Mouse (Mus musculus) brain, embryonic 18.5 days (tissue): ENCODE data around the gene Tbc1d8.

Experiments
- DNase-seq: peaks from one replicate; pipeline ENCODE4 v3.0.0-alpha.2; 2012; ENCODE audit warnings: low read depth, low spot score

Gene Tbc1d8

DNA sequence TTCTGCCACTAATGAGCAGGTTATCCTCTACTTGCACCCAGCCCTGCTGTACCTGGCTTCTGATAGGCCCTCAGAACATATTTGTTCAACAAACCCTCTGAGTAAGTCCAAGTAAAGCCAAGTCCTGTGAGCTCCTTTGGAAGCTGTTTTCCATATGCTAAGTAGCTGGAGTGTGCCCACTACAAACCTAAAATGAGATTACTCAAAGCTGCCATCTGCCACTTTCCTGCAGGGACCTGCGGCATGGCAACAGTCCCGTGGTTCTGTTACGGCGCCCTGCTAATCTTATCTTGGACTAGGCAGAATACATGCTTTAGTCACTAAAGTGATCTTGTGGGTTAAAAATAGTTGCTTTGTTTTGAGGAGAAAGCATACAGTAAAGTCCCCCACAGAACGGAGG is 32.4 kb downstream of the Tbc1d8 start:
- DNase-seq: no peak

GRCm38 (mm10) chr1:39445303-39446050 is 33.1 kb downstream of the Tbc1d8 start:
- DNase-seq: no peak

GRCm38 (mm10) chr1:39443764-39444163 is 34.8 kb downstream of the Tbc1d8 start:
- DNase-seq: no peak

DNA sequence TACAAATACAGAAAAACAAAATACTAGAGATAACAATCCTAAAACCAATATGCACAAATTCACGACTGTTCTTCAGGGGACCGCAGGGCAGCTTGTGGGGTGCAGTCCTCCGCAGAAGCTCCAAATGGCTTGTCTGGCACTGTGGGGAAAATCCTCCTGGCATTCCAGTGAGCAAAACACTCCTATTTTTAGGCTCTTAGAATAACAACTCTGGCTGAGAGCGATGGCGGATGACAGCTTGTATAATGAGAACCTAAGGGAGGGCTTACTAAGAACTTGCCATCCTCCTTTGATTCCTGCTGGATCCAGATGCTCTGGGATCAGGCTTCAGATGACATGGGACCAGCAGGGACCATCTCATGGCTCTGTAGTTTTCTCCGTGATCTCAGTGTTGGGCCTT is 36.9 kb downstream of the Tbc1d8 start:
- no peak for DNase-seq

DNA sequence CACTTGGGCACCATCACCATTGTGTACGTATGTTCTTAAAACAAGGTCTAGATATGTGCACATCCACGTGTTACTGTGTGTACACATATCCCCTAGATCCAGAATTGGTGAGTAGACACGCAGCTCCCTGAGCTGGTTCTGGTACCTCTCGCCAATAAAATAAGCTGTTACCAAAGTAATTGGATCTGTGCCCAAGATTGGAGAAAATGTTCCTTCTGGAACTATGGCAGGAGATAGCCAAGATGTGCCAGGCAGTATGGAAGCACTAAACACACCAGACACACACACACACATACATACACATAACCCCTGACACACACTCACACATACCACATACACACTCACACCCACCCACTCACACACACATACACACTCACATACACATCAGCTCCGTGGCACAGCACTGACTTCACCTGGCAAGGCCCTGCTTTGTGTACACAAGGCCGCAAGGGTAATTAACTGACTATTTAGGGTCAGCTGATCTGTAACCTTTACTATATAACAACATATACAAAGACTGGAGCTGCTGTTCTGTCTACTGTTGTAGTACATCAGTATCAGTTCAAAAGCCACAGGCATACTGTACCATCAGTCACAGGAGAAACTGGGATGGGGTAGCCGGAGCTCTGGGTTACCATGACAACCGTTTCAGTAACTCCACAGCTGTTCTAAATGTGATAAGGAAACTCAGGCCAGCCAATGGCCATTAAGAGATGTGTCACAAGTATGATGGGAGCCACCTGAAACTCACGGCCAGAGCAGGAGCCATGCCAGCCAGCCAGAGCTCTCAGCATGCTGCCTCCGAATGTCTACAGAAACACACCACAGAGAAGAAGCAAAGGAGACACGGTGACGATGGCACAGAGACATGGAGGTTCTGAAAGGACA is 38.6 kb downstream of the Tbc1d8 start:
- no peak for DNase-seq

DNA sequence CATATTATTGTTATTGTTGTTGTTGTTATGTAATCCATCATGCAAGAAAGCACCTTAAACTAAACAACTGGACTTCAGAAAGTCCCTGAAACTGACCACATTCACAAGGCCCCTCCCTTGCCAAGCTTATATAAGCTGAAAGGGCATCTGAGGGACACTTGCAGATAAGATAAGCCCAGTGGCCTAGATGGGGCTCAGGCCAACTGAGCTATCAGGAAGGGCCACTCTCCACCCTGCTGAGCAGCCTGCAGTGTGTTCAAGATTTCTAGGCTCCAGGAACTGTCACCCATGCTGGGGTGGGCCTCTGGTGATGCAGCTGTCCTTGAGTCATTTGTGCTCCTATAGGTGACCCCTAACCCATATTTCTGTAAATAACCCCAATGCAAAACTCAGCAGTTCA is 39.9 kb downstream of the Tbc1d8 start:
- DNase-seq: no peak

DNA sequence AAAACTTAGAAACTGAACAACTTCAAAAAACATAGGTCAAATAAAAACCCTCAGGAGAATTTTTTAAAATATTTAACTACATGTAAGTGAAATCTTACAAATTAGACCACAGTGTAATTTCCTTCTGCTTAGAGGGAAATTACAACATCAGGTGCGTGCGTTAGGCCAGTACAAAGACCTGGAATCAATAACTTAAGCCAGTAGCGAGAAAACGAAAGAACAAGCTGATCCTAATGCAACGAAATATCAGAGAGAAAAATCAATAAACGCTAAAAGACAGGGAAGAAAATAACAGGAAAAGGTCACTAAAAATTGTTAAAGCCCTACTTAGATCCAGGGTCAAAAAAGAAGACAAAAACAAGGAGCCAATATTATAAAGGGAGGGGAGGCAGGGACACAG is 44.3 kb downstream of the Tbc1d8 start:
- DNase-seq: no peak

GRCm38 (mm10) chr1:39430020-39430419 is 48.5 kb downstream of the Tbc1d8 start:
- DNase-seq: no peak

GRCm38 (mm10) chr1:39429015-39429414 is 49.5 kb downstream of the Tbc1d8 start:
- DNase-seq: no peak

DNA sequence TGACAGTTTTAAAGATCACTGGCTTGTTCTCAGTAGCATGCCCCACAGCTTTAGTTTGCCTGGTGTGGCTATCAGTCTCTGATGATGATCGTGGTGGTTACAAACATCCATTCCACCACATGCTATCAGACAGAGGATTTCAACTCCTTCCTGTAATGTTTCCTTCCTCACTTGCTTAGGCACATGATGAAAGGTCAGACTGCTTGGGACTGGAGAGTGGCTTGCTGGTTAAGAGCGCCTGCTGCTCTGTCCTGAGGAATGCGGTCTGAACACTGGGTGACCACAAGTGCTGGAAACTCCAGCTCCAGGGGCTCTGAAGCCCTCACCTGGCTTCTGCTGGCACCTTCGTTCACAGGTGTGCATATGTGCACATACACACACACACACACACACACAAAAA is 50.3 kb downstream of the Tbc1d8 start:
- DNase-seq: no peak

DNA sequence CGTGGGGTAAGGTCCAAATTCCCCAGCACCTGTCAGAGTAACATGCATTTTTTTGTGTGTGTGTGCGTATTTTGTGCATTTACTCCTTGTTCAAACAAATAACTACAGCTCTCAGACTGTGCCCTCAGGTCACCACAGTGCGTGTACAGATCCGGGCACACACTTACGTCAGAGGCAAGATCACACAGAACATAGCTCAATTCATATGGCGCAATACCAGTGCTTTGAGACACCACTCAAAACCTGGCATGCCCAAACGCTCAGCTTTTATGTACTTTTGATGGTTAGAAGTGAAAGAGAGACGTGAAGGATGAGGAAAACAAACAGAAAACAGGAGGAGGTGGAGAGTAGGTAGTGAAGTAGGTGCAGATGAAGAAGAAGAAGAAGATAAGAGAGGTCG is 53.1 kb downstream of the Tbc1d8 start:
- DNase-seq: no peak

DNA sequence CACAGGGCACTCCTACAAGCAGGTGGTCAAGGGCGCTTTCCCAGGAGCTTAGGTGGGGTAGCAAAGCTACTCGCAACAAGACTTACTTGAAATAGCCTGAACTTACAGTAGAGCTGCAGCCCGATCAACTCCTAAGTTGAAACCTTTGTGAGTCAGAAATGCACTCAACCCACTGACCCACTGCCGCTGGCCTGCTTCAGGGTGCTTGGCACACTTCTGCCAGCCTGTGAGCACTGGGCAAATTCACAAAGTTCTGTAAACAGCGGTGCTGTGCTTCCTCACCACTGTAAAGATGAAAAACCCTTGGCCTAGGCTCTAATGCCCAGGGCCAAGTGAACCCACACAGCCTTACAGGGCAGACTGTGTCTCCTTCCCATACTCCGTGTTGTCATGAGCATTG is 57.6 kb downstream of the Tbc1d8 start:
- no peak for DNase-seq

GRCm38 (mm10) chr1:39418852-39419251 is 59.7 kb downstream of the Tbc1d8 start:
- no peak for DNase-seq

GRCm38 (mm10) chr1:39417817-39418216 is 60.7 kb downstream of the Tbc1d8 start:
- DNase-seq: no peak

- DNase-seq: no peak
Observed at GRCm38 (mm10) chr1:39410085-39410821, 68.3 kb downstream of the Tbc1d8 start.

GRCm38 (mm10) chr1:39408668-39409067 is 69.9 kb downstream of the Tbc1d8 start:
- DNase-seq: no peak

GRCm38 (mm10) chr1:39408123-39408522 is 70.4 kb downstream of the Tbc1d8 start:
- DNase-seq: no peak

- no peak for DNase-seq
Observed at GRCm38 (mm10) chr1:39407108-39407507, 71.4 kb downstream of the Tbc1d8 start.

DNA sequence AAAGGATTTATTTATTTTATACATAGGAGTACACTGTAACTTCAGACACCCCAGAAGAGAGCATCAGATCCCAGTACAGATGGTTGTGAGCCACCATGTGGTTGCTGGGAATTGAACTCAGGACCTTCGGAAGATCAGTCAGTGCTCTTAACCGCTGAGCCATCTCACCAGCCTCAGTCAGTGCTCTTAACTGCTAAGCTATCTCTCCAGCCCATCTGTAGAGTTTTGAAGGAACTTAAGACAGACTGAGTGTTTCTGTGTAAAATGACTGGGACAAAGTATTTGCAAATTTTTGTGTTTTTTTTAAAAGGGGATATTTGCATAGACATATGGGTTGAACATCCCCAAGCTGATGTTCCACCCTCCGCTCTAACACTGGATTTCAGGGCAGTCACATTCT is 78.4 kb downstream of the Tbc1d8 start:
- no peak for DNase-seq

DNA sequence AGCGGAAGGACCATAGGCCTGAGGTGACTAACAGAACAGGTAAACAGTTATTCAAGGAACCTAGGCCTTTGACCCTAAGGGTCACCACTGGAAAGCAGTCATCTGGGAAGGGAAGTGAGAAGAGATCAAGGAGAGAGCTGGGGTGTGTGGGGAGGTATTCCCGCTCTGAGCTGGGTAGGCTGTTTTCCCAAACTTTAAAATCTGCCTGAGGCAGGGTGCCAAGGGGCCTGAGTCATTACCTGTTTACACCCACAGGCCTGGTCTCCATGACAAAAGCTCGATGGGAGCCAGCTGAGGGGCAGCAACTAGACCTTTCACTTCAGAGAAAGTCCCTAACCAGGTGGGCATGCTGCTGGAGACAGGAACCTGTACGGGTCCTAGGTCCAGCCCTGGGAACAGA is 79.3 kb downstream of the Tbc1d8 start:
- DNase-seq: no peak

GRCm38 (mm10) chr1:39398284-39398683 is 80.3 kb downstream of the Tbc1d8 start:
- no peak for DNase-seq

GRCm38 (mm10) chr1:39396347-39396746 is 82.2 kb downstream of the Tbc1d8 start:
- DNase-seq: no peak
